Mouse (Mus musculus): Measurements from ENCODE around the gene Shb. TPM values are rescaled to one million over a fixed set of nuclear protein-coding genes. Genes with fewer than 3 reads are reported as not detected.

Shb gene
- polyA plus RNA-seq, 1 experiment: 36.2 TPM

DNA sequence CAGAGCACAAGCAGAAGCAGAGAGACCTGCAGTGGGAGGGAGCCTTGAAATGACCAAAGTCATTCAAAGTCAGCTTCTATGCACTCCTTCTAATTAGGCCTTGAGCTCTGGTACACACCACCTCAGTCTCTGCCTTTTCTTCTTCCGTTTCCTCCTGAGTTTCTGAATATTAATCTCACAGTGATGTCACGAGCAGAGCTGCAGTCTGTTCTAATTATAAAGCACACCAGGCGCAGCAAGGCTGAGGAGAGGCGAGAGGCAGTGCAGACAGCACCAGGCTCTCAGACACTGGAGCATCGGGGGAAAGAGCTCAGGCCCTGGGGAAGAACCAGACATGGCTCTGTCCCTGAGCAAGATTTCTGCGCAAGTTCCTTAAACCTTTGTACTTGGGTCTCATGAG is 23.8 kb downstream of the Shb start:
- WGBS: 77% methylated on average over 6 of the region's 6 CpGs
- TF ChIP-seq POLR2A (IDR thresholded peaks at IDR 0.05; ENCODE audit: borderline replicate concordance, extremely low read depth, low read depth, low read length): no peak
- TF ChIP-seq CTCF (IDR thresholded peaks at IDR 0.05; ENCODE audit: insufficient read depth, low read length): no peak
- peaks cover 36% of the 10 kb centered on the region for H3K4me1 ChIP-seq (ENCODE audit: control insufficient read depth, insufficient read depth, low read length)

DNA sequence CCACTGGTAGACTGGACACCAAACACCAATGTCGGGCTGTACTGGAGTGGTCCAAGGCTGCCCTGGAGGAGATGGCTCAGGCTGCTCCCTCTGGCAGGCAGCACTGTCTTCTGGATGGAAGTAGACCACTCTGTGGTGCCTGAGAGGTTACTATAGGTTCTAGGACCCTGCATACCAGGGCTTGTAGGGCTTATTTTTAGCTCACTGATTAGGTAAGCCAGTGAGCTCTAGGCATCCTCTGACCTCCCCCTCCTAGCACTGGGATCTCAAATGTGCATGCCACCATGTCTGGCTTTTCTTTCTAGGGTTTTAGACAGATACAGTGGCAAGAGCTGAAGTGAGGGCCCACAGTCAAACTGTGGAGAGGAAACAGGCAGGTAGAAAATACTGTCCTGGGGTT is 24.8 kb downstream of the Shb start:
- DNase-seq: no peak
- TF ChIP-seq POLR2A (IDR thresholded peaks at IDR 0.05; ENCODE audit: borderline replicate concordance, extremely low read depth, low read depth, low read length) (no peak), CTCF (IDR thresholded peaks at IDR 0.05; ENCODE audit: insufficient read depth, low read length) (no peak)
- whole genome bisulfite sequencing: 76% methylated on average over 1 of the region's 1 CpGs
- H3K4me3 ChIP-seq (replicated peaks; ENCODE audit: extremely low read depth, low read depth, low read length): no peak overlapping the region
- peaks cover 31% of the 10 kb centered on the region for H3K4me1 ChIP-seq (ENCODE audit: control insufficient read depth, insufficient read depth, low read length)

More for the DNA sequence above, 23.8 kb downstream of the Shb start:
- no peak overlapping the region for H3K4me3 ChIP-seq (replicated peaks; ENCODE audit: extremely low read depth, low read depth, low read length)
- no peak for DNase-seq

DNA sequence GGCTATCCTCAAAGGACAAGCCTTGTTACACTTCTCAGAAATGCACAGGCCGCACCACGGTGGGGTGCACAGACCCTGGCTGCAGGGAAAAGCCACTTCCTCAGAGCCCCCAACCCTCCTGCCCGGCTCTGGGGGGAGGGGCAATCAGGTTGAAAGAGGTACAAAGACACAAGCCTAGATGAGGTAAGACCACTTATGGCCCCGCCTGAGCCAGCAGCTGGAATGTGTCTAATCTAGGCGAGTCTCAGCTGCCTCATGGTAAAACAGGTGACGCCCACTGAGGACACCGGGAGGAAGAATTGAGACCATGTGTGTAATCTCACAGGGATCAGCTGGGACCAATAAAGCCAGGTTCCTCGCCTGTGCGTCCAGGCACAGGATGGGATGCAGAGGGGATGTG is 25.2 kb downstream of the Shb start:
- no peak for DNase-seq
- Histone ChIP-seq H3K4me3 (replicated peaks; ENCODE audit: extremely low read depth, low read depth, low read length) (no peak overlapping the region), H3K4me1 (ENCODE audit: control insufficient read depth, insufficient read depth, low read length) (peaks cover 31% of the 10 kb centered on the region)
- TF ChIP-seq CTCF (IDR thresholded peaks at IDR 0.05; ENCODE audit: insufficient read depth, low read length) (no peak), POLR2A (IDR thresholded peaks at IDR 0.05; ENCODE audit: borderline replicate concordance, extremely low read depth, low read depth, low read length) (no peak)
- 62% methylated on average over 9 of the region's 9 CpGs for WGBS

DNA sequence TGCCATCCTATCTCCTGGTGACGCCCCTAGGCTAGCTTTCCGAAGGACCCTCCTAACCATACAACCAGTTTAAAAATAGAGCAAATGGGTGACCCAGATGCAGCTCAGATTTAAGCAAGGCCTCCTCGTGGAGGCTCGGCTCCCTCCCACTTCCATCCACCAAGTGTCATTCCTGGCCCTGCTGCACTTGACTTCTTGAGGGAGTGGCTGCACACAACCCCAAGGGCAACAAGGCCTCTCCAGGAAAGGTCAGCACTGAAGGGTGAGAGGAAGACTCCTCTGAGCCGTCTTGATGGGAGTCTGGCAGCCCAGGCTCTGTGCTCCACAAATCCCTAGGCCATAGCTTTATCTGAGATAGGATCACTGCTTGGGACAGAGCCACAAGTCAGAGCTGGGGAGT is 25.7 kb downstream of the Shb start:
- no peak for DNase-seq
- H3K4me1 ChIP-seq (ENCODE audit: control insufficient read depth, insufficient read depth, low read length): peaks cover 31% of the 10 kb centered on the region
- no peak overlapping the region for H3K4me3 ChIP-seq (replicated peaks; ENCODE audit: extremely low read depth, low read depth, low read length)
- TF ChIP-seq POLR2A (IDR thresholded peaks at IDR 0.05; ENCODE audit: borderline replicate concordance, extremely low read depth, low read depth, low read length) (no peak), CTCF (IDR thresholded peaks at IDR 0.05; ENCODE audit: insufficient read depth, low read length) (no peak)
- 34% methylated on average over 5 of the region's 5 CpGs for WGBS

DNA sequence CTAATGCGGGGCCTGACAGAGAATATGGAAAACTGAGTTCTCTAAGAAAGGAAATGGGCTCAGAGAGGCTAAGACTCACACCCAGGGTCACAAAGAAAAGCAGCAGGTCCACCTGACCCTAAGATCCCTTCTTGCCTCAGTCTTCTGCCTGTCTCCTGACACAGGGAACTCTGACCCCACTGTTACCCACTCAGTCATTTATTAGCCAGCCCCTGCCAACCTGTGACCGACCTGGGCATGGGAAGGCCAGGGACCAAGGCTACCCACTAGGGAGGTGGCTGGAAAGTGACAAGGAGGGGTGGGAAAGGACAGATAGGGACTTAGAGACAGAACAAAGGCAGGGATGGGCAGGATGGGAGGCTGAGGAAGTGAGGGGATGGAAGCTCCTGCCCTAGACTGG is 26.6 kb downstream of the Shb start:
- 75% methylated on average over 2 of the region's 2 CpGs for WGBS
- TF ChIP-seq CTCF (IDR thresholded peaks at IDR 0.05; ENCODE audit: insufficient read depth, low read length): no peak
- TF ChIP-seq POLR2A (IDR thresholded peaks at IDR 0.05; ENCODE audit: borderline replicate concordance, extremely low read depth, low read depth, low read length): no peak
- no peak for DNase-seq
- peaks cover 32% of the 10 kb centered on the region for H3K4me1 ChIP-seq (ENCODE audit: control insufficient read depth, insufficient read depth, low read length)
- H3K4me3 ChIP-seq (replicated peaks; ENCODE audit: extremely low read depth, low read depth, low read length): no peak overlapping the region

DNA sequence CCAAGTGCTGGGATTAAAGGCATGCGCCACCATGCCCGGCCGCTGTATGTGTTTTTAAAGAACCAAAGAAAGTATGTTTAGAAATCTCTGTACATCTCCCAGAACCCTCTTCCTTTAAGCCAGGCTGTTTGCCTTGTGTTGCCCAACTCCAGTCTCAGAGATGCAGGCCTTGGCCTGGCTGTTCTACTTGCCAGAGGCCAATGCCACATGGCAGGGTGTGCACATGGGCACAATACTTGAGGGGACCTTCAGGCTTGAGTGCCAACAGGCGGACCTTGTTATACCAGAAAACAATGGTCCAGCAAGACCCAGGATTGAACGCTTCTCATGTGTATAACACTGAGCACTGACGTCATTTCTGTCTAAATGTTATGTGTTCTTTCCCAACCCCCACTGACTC is 27.1 kb downstream of the Shb start:
- H3K4me1 ChIP-seq (ENCODE audit: control insufficient read depth, insufficient read depth, low read length): peaks cover 35% of the 10 kb centered on the region
- TF ChIP-seq CTCF (IDR thresholded peaks at IDR 0.05; ENCODE audit: insufficient read depth, low read length): no peak
- no peak for TF ChIP-seq POLR2A (IDR thresholded peaks at IDR 0.05; ENCODE audit: borderline replicate concordance, extremely low read depth, low read depth, low read length)
- 71% methylated on average over 6 of the region's 6 CpGs for WGBS

DNA sequence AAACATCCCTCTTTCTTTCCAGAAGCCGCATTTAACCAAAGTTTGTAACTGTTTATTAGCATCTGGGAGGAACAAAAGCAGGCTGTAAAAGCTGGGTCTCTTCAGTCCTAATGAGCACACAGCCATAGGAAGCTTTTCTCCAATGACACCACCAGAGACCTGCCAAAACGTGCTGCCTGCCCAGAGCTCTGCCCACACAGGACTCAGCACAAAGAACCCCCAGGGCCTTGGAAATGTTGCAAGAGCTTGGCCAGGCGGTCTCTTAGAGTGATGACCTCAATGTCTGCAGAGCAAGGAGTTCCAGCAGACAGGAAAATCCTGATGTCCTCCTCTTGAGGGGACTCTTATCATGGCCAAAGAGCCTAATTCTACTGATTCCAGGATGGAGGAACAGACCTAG is 28.5 kb downstream of the Shb start:
- TF ChIP-seq CTCF (IDR thresholded peaks at IDR 0.05; ENCODE audit: insufficient read depth, low read length) (no peak), POLR2A (IDR thresholded peaks at IDR 0.05; ENCODE audit: borderline replicate concordance, extremely low read depth, low read depth, low read length) (no peak)
- DNase-seq: no peak
- 52% methylated on average over 3 of the region's 3 CpGs for WGBS
- peaks cover 38% of the 10 kb centered on the region for H3K4me1 ChIP-seq (ENCODE audit: control insufficient read depth, insufficient read depth, low read length)
- no peak overlapping the region for H3K4me3 ChIP-seq (replicated peaks; ENCODE audit: extremely low read depth, low read depth, low read length)

More for the DNA sequence above, 27.1 kb downstream of the Shb start:
- H3K4me3 ChIP-seq (replicated peaks; ENCODE audit: extremely low read depth, low read depth, low read length): no peak overlapping the region
- DNase-seq: no peak

DNA sequence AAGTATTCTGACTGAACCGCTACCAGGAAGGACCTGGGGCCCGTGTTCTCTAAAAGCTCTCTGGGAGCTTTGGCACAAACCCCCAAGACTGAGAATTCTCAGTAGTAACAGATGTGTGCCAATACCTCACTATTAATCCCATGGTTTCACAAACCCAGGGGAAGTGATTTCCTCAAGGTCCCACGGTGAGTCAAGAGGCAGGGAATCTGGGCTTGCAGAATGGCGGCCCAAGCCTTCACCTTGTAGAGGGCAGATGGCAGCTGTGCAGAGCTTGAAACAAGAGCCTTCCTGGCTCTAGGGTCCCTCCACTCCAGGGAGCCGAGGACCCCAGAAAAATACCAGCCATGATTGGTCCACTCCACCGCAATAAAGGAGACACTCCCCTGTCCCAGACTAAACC is 28.9 kb downstream of the Shb start:
- no peak for DNase-seq
- Histone ChIP-seq H3K4me1 (ENCODE audit: control insufficient read depth, insufficient read depth, low read length) (peaks cover 43% of the 10 kb centered on the region), H3K4me3 (replicated peaks; ENCODE audit: extremely low read depth, low read depth, low read length) (no peak overlapping the region)
- TF ChIP-seq CTCF (IDR thresholded peaks at IDR 0.05; ENCODE audit: insufficient read depth, low read length) (no peak), POLR2A (IDR thresholded peaks at IDR 0.05; ENCODE audit: borderline replicate concordance, extremely low read depth, low read depth, low read length) (no peak)
- WGBS: 75% methylated on average over 6 of the region's 6 CpGs

DNA sequence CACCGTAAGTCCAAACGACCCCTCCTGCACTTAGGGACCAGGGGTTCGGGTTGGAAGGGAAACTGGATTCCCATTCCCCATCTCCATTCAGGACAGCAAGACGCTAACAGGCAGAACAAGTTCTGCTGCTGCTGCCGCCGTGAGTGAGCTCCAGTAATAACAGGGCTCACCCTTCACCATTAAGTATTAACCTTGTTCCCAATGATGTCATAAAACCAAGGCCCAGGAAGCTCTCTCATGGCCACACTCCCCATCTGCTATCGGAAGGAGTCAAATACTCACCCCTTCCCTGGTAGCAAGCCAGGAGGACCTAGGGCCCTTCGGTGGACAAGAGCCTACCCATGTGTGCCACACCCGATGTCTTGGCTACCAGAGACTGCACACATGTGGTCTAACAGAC is 30.3 kb downstream of the Shb start:
- H3K4me3 ChIP-seq (replicated peaks; ENCODE audit: extremely low read depth, low read depth, low read length): no peak overlapping the region
- DNase-seq: no peak
- TF ChIP-seq CTCF (IDR thresholded peaks at IDR 0.05; ENCODE audit: insufficient read depth, low read length) (no peak), POLR2A (IDR thresholded peaks at IDR 0.05; ENCODE audit: borderline replicate concordance, extremely low read depth, low read depth, low read length) (no peak)
- 65% methylated on average over 9 of the region's 9 CpGs for WGBS
- peaks cover 37% of the 10 kb centered on the region for H3K4me1 ChIP-seq (ENCODE audit: control insufficient read depth, insufficient read depth, low read length)

DNA sequence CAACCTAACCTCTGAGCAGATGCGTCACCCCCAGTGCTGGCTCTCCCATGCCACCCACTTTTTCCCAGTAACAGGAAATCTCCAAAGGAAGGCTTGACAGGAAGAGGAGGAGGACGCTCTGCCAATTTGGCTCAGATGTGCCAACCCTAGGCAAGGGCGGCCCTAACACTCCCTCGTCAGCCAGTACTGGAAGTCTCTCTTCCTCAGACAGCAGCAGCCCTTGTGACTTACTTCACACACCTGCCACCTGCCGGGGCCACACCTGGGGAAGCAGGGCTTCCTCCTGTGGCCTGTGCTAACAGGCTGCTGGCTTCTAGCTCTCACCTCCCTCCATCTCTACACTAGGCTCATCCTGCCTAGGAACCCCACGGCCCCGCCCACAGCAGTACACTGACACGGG is 31.9 kb downstream of the Shb start:
- no peak overlapping the region for H3K4me3 ChIP-seq (replicated peaks; ENCODE audit: extremely low read depth, low read depth, low read length)
- TF ChIP-seq POLR2A (IDR thresholded peaks at IDR 0.05; ENCODE audit: borderline replicate concordance, extremely low read depth, low read depth, low read length) (no peak), CTCF (IDR thresholded peaks at IDR 0.05; ENCODE audit: insufficient read depth, low read length) (no peak)
- no peak for DNase-seq
- 43% methylated on average over 8 of the region's 8 CpGs for WGBS
- peaks cover 30% of the 10 kb centered on the region for H3K4me1 ChIP-seq (ENCODE audit: control insufficient read depth, insufficient read depth, low read length)

All from lung, adult 2 months (tissue).